Mouse (Mus musculus): Measurements from ENCODE around the gene Alkbh1. TPM values are rescaled to one million over a fixed set of nuclear protein-coding genes. Genes with fewer than 3 reads are reported as not detected.
A peak's percentile ranks its signal among the peaks of the same experiment; 100 is the strongest.

Alkbh1 gene
- polyA plus RNA-seq, 2 experiments = 48.3 to 60.2 TPM

DNA sequence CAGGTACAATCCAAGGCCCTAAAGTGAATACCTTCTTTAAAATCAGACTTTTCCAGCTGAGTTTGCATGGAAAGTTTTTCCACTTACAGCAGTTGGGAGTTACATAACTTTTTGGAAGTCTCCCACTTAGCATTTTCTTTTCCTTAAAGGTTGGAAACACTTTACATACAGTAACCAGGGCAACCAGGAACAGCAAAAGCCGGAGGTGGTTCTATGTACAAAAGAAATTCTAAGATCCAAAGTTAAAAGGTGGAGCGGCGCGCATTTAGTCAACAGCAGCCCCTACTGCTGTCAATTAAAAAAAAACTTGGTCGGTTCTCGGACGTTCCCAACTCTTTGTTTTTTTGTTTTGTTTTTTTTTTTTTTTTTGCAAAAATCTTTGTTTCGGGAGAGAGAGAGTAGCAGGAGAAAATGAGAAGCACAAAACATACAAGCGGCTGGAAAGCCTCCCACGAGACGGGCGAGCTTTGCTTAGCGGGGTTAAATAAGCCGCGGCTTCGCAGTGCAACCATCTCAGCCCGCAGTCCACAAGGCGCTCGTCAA lies 27.7 kb upstream of the Alkbh1 start:
- Histone ChIP-seq H3K9ac (ENCODE audit: low read depth, low read length, severe bottlenecking) (peak overlapping the region; percentile 94), H3K4me2 (replicated peaks; ENCODE audit: low read depth, low read length, severe bottlenecking) (peak overlapping the region; percentile 72), H3K9me3 (ENCODE audit: control insufficient read depth, low read length) (no peaks in the 10 kb centered on the region), H3K4me1 (ENCODE audit: control insufficient read depth, insufficient read depth, low read length) (peaks cover 9% of the 10 kb centered on the region), H3K27ac (replicated peaks; ENCODE audit: low read depth, low read length) (peak overlapping the region; percentile 91), H3K4me3 (replicated peaks; ENCODE audit: low read length) (peak overlapping the region; percentile 77), H3K27me3 (ENCODE audit: control insufficient read depth, insufficient read depth, low read length) (no peaks in the 10 kb centered on the region), H3K36me3 (ENCODE audit: control insufficient read depth, insufficient read depth, low read length) (peaks cover 25% of the 10 kb centered on the region)
- TF ChIP-seq POLR2A (IDR thresholded peaks at IDR 0.05; ENCODE audit: borderline replicate concordance, extremely low read depth, insufficient read depth, insufficient read length) = no peak
- peak; percentile 50 for DNase-seq (ENCODE audit: low spot score)
- WGBS = under 1% methylated on average over 19 of the region's 19 CpGs
- 0 out of 2 replicates have a peak, but pooled peaks have one; percentile 1 for ATAC-seq (ENCODE audit: low FRiP score, low read depth)

DNA sequence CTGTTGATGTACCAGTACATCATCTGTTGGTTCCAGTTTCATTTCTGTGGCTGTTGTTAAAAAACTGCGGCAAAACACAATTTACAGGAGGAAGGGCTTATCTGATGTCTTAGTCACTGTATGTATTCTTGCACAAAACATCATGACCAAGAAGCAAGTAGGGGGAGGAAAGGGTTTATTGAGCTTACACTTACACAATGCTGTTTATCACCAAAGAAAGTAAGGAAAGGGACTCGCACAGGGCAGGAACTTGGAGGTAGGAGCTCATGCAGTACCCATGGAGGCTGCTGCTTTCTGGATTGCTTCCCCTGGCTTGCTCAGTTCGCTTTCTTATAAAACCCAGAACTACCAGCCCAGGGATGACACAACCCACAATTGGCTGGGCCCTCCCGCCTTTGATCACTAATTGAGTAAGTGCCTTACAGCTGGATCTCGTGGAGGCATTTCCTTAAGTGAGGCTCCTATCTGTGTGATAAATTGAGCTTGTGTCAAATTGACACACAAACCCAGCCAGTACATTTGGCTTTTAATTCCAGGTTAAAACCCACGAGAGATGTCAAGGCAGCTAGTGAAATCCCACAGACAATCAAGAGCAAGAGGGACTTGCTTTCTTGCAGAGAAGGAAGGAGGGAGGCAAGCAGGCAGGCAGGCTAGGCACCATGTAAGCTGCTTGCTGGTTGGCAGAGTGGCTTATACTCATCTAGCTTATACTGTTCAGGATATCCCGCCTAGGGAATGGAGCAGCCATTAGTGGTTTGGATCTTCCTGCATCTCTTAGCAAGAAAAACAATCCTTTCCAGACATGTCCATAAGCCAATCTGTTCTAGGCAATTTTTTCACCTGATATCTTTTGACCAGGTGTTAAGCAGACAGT lies 26.7 kb upstream of the Alkbh1 start:
- H3K27me3 ChIP-seq (ENCODE audit: control insufficient read depth, insufficient read depth, low read length) = no peaks in the 10 kb centered on the region
- H3K9ac ChIP-seq (ENCODE audit: low read depth, low read length, severe bottlenecking) = peak overlapping the region; percentile 94
- DNase-seq (ENCODE audit: low spot score) (no peak), ATAC-seq (ENCODE audit: low FRiP score, low read depth) (no peak)
- H3K36me3 ChIP-seq (ENCODE audit: control insufficient read depth, insufficient read depth, low read length) = peaks cover 31% of the 10 kb centered on the region
- peaks cover 9% of the 10 kb centered on the region for H3K4me1 ChIP-seq (ENCODE audit: control insufficient read depth, insufficient read depth, low read length)
- no peak overlapping the region for H3K27ac ChIP-seq (replicated peaks; ENCODE audit: low read depth, low read length)
- TF ChIP-seq POLR2A (IDR thresholded peaks at IDR 0.05; ENCODE audit: borderline replicate concordance, extremely low read depth, insufficient read depth, insufficient read length) = no peak
- 49% methylated on average over 7 of the region's 7 CpGs for WGBS
- peak overlapping the region; percentile 72 for H3K4me2 ChIP-seq (replicated peaks; ENCODE audit: low read depth, low read length, severe bottlenecking)
- H3K4me3 ChIP-seq (replicated peaks; ENCODE audit: low read length) = peak overlapping the region; percentile 77
- H3K9me3 ChIP-seq (ENCODE audit: control insufficient read depth, low read length) = no peaks in the 10 kb centered on the region

DNA sequence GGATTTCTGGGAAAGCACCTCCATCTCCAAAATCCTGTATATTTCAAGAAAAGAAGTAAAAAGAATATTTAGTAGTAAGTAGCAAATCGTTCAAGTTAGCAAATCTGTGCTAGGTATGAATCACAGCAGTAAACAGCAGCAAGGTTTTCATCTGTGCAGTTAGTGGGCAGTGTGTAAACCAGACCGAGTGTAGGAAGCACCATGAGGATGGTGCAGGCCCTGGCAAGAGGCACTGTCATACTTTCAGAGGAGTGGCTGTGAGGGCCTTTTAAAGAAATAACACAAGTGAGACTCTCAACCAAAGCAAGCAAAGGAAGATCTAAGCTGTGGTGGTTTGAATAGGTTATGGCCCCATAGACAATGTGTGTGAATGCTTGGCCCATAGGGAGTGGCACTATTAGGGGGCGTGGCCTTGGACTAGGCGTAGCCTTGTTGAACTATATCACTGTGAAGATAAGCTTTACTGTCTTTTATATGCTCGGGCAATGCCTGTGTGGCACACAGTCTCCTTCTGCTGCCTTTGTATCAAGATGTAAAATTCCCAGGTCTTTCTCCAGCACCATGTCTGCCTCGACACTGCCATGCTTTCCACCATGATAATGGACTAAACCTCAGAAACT lies 21.0 kb upstream of the Alkbh1 start:
- Histone ChIP-seq H3K27me3 (ENCODE audit: control insufficient read depth, insufficient read depth, low read length) (no peaks in the 10 kb centered on the region), H3K9me3 (ENCODE audit: control insufficient read depth, low read length) (no peaks in the 10 kb centered on the region), H3K4me1 (ENCODE audit: control insufficient read depth, insufficient read depth, low read length) (no peaks in the 10 kb centered on the region), H3K4me3 (replicated peaks; ENCODE audit: low read length) (no peak overlapping the region), H3K27ac (replicated peaks; ENCODE audit: low read depth, low read length) (no peak overlapping the region), H3K36me3 (ENCODE audit: control insufficient read depth, insufficient read depth, low read length) (peaks cover 81% of the 10 kb centered on the region), H3K9ac (ENCODE audit: low read depth, low read length, severe bottlenecking) (no peak overlapping the region), H3K4me2 (replicated peaks; ENCODE audit: low read depth, low read length, severe bottlenecking) (no peak overlapping the region)
- ATAC-seq (ENCODE audit: low FRiP score, low read depth) = no peak
- no peak for DNase-seq (ENCODE audit: low spot score)
- no peak for TF ChIP-seq POLR2A (IDR thresholded peaks at IDR 0.05; ENCODE audit: borderline replicate concordance, extremely low read depth, insufficient read depth, insufficient read length)
- WGBS = 91% methylated on average over 6 of the region's 6 CpGs

DNA sequence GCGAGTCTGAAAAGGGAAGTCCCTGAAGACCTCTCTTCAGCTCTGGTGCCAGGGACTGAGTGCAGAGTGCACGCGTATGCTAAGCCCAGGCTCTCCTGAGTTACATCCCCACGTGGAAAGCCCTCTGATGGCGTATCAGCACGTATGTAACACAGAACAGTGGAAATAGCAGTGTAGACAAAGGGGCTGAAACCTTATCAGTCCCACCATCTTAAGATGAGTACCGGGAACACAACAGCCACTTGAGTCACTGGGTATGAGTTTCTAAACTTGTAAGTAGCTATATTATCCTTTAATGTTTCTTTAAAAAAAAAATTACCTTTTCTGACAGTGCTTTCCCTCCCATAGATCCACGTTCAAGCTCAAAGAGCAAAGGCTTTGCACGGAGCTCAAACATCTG lies 5.6 kb upstream of the Alkbh1 start:
- WGBS = 91% methylated on average over 9 of the region's 9 CpGs
- Histone ChIP-seq H3K4me2 (replicated peaks; ENCODE audit: low read depth, low read length, severe bottlenecking) (no peak overlapping the region), H3K9me3 (ENCODE audit: control insufficient read depth, low read length) (no peaks in the 10 kb centered on the region), H3K27me3 (ENCODE audit: control insufficient read depth, insufficient read depth, low read length) (no peaks in the 10 kb centered on the region), H3K9ac (ENCODE audit: low read depth, low read length, severe bottlenecking) (no peak overlapping the region), H3K4me3 (replicated peaks; ENCODE audit: low read length) (no peak overlapping the region), H3K4me1 (ENCODE audit: control insufficient read depth, insufficient read depth, low read length) (peaks cover 2% of the 10 kb centered on the region), H3K27ac (replicated peaks; ENCODE audit: low read depth, low read length) (no peak overlapping the region), H3K36me3 (ENCODE audit: control insufficient read depth, insufficient read depth, low read length) (peaks cover 78% of the 10 kb centered on the region)
- no peak for TF ChIP-seq POLR2A (IDR thresholded peaks at IDR 0.05; ENCODE audit: borderline replicate concordance, extremely low read depth, insufficient read depth, insufficient read length)
- DNase-seq (ENCODE audit: low spot score) (no peak), ATAC-seq (ENCODE audit: low FRiP score, low read depth) (no peak)

DNA sequence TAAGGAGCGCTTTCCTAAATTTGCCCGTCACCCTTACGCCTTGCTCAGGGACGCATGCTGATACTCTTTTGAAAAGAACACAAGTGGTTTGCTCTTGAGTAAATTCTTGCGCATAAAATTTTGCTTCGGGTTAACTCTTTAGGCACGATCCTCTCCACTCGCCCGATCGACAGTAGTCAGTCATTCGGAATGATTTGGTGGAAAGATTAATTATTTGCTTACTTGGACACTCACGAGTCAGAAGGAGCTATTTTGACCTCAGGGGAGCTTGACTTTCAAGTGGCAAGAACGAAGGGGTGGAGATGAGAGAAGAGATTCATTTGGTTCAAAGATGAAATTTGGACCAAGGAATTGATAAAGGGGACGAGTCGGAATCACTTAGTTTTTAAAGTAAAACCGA lies 394 bp upstream of the Alkbh1 start:
- Histone ChIP-seq H3K4me3 (replicated peaks; ENCODE audit: low read length) (peak overlapping the region; percentile 90), H3K4me1 (ENCODE audit: control insufficient read depth, insufficient read depth, low read length) (peaks cover 10% of the 10 kb centered on the region), H3K9ac (ENCODE audit: low read depth, low read length, severe bottlenecking) (peak overlapping the region; percentile 94), H3K27ac (replicated peaks; ENCODE audit: low read depth, low read length) (0 out of 2 replicates have a peak overlapping the region, but pooled peaks have one; percentile 62), H3K9me3 (ENCODE audit: control insufficient read depth, low read length) (no peaks in the 10 kb centered on the region), H3K4me2 (replicated peaks; ENCODE audit: low read depth, low read length, severe bottlenecking) (peak overlapping the region; percentile 58), H3K36me3 (ENCODE audit: control insufficient read depth, insufficient read depth, low read length) (peaks cover 53% of the 10 kb centered on the region), H3K27me3 (ENCODE audit: control insufficient read depth, insufficient read depth, low read length) (no peaks in the 10 kb centered on the region)
- 5% methylated on average over 16 of the region's 16 CpGs for WGBS
- no peak for ATAC-seq (ENCODE audit: low FRiP score, low read depth)
- DNase-seq (ENCODE audit: low spot score) = peak; percentile 25
- no peak for TF ChIP-seq POLR2A (IDR thresholded peaks at IDR 0.05; ENCODE audit: borderline replicate concordance, extremely low read depth, insufficient read depth, insufficient read length)
